Mouse (Mus musculus) Patski (cell line): Measurements from ENCODE around the gene Set. TPM values are rescaled to one million over a fixed set of nuclear protein-coding genes. Genes with fewer than 3 reads are reported as not detected.
A peak's percentile ranks its signal among the peaks of the same experiment; 100 is the strongest.

ENCODE experiments used
- ATAC-seq: fragments of 100-300 bp; one replicate; pipeline ENCODE4 v1.8.0; 2021
- CTCF ChIA-PET: fragments of 350-600 bp; sonication (Branson Sonifier 250); formaldehyde crosslinking; loops from one replicate; lab custom pipeline; 2022; ENCODE audit warnings: inconsistent platforms; lab: Charles Lee
- POLR2A ChIA-PET: fragments of 350-600 bp; sonication (Branson Sonifier 250); formaldehyde crosslinking; loops from one replicate; lab custom pipeline; 2022; ENCODE audit warnings: antibody characterized with exemption, inconsistent platforms; lab: Charles Lee
- DNase-seq: peaks from one replicate; pipeline ENCODE4 v3.0.0-alpha.2; 2011; ENCODE audit warnings: low read depth, low spot score
- H3K27me3 ChIP-seq: fragments of 371-371 bp; one replicate; pipeline ENCODE4 v1.5.1; 2021
- CTCF ChIP-seq: fragments of 100-300 bp; IDR thresholded peaks from one replicate; pipeline ENCODE4 v1.5.1; 2021
- in situ Hi-C: fragments of 300-500 bp; cut with MboI; formaldehyde crosslinking; loops from 3 replicates; pipeline ENCODE4 v1.11.1; 2018; ENCODE audit warnings: low pct_unique_long_range_greater_than_20kb, mixed read lengths
- polyA plus RNA-seq: library from polyadenylated mRNA; unstranded; gene quantifications from one replicate; pipeline ENCODE4 v1.2.3, GENCODE M21; 2021

Set gene
- polyA plus RNA-seq, 1 experiment from 2014 or later: 288 TPM

DNA sequence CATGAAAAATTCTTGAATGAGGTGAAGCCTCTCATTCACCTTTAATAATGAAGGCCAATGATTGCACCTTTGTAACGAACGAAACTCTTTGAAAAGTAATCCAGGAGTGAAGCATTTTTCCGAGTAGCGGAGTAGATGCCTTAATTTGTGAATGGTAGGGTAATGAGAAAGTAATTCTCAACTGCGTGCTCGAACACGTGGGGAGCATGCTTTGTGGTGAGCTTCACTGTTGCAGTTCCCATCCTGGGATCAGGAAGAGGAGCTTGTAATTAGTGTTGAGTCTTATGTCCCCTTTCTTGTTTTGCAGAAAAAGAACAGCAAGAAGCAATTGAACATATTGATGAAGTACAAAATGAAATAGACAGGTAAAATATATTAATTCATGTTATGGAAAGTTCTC, 10.8 kb downstream of the Set start:
- TF ChIP-seq CTCF: no peak
- CTCF ChIA-PET: interaction anchor here (1.3 kb wide), 1 partner anchor 26 kb away, joined by 3 read pairs; no protein-coding TSS in a partner anchor
- H3K27me3 ChIP-seq: no peaks in the 10 kb centered on the region
- no peak for DNase-seq
- ATAC-seq: no peak
- in situ Hi-C loops: no loop called here
- POLR2A ChIA-PET: interaction anchor here (1.0 kb wide), 1 partner anchor 9 kb away, joined by 4 read pairs; the partner anchor contains the start of gene Pkn3

DNA sequence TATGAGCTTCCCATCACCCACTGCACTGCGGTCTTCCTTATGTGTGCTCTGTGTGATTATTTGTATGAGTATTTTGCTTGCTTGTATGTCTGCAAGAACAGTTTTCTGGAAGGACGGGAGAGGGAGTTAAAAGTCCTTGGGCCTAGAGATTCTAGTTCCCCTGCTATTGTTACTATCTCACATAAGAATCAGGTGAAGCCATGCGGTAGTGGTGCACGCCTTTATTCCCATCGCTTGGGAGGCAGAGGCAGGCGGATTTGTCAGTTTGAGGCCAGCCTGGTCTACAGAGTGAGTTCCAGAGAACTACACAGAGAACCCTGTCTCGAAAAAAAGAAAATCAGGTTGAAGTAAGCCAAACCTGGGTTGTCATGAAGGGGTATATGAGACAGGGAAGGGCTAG, 15.7 kb downstream of the Set start:
- H3K27me3 ChIP-seq: no peaks in the 10 kb centered on the region
- CTCF ChIA-PET: interaction anchor here (1.2 kb wide), 1 partner anchor 89 kb away, joined by 6 read pairs; no protein-coding TSS in a partner anchor
- DNase-seq (no peak), ATAC-seq (no peak)
- POLR2A ChIA-PET: interaction anchor here (0.5 kb wide), 1 partner anchor 17 kb away, joined by 4 read pairs; no protein-coding TSS in a partner anchor
- in situ Hi-C loops: no loop called here
- no peak for TF ChIP-seq CTCF

GRCm38 (mm10) chr2:30073285-30073684, 16.1 kb downstream of the Set start:
- DNase-seq: no peak
- no peak for ATAC-seq
- ChIA-PET CTCF (interaction anchor here (1.2 kb wide), 1 partner anchor 89 kb away, joined by 6 read pairs; no protein-coding TSS in a partner anchor), POLR2A (interaction anchor here (0.5 kb wide), 1 partner anchor 17 kb away, joined by 4 read pairs; no protein-coding TSS in a partner anchor)
- in situ Hi-C loops: no loop called here
- no peaks in the 10 kb centered on the region for H3K27me3 ChIP-seq
- no peak for TF ChIP-seq CTCF

- ChIA-PET POLR2A (no interaction called here), CTCF (no interaction called here)
- no peak for ATAC-seq
- H3K27me3 ChIP-seq: no peaks in the 10 kb centered on the region
- no peak for TF ChIP-seq CTCF
- in situ Hi-C loops: no loop called here
- no peak for DNase-seq
These were observed 18.4 kb downstream of the Set start for GRCm38 (mm10) chr2:30075625-30076024.

DNA sequence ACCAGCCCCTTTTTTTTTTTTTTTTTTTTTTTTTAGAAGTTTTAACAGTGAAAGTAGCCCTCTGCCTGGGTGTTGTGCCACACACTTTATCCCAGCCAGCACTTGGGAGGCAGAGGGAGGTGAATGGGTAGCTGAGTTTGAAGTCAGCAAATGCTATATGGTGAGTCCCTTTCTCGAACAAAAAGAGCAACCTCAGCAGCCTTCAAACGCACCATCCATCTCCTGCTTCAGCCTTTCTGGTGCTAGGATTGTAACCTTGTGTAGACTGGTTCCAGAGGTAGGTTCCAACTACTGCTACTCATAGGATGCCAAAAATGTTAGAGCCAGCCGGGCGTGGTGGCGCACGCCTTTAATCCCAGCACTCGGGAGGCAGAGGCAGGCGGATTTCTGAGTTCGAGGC, 19.3 kb downstream of the Set start:
- no peak for DNase-seq
- TF ChIP-seq CTCF: no peak
- no peaks in the 10 kb centered on the region for H3K27me3 ChIP-seq
- ATAC-seq: no peak
- POLR2A ChIA-PET: no interaction called here
- in situ Hi-C loops: no loop called here
- CTCF ChIA-PET: interaction anchor here (1.2 kb wide), 1 partner anchor 11 kb away, joined by 5 read pairs; no protein-coding TSS in a partner anchor

GRCm38 (mm10) chr2:30076959-30077358, 19.8 kb downstream of the Set start:
- POLR2A ChIA-PET: interaction anchor here (0.9 kb wide), 1 partner anchor 9 kb away, joined by 4 read pairs; no protein-coding TSS in a partner anchor

GRCm38 (mm10) chr2:30077502-30078348, 20.5 kb downstream of the Set start, which contains the start of gene Pkn3:
Gene Pkn3 (plus strand): TSS chr2:30077684.
- no peak for TF ChIP-seq CTCF
- ATAC-seq: peak; percentile 57
- no peak for DNase-seq
- POLR2A ChIA-PET: interaction anchor here (0.9 kb wide), 1 partner anchor 10 kb away, joined by 4 read pairs; no protein-coding TSS in a partner anchor
- in situ Hi-C loops: no loop called here
- H3K27me3 ChIP-seq: no peaks in the 10 kb centered on the region
- CTCF ChIA-PET: interaction anchor here (0.8 to 1.2 kb wide), 3 partner anchors 10 to 17 kb away, joined by 3 to 5 read pairs (median 3); no protein-coding TSS in a partner anchor

More at GRCm38 (mm10) chr2:30076959-30077358, 19.8 kb downstream of the Set start:
- no peak for TF ChIP-seq CTCF
- no peaks in the 10 kb centered on the region for H3K27me3 ChIP-seq
- no peak for DNase-seq
- ATAC-seq: no peak
- in situ Hi-C loops: no loop called here
- CTCF ChIA-PET: interaction anchor here (0.8 to 1.2 kb wide), 3 partner anchors 10 to 17 kb away, joined by 3 to 5 read pairs (median 3); no protein-coding TSS in a partner anchor

DNA sequence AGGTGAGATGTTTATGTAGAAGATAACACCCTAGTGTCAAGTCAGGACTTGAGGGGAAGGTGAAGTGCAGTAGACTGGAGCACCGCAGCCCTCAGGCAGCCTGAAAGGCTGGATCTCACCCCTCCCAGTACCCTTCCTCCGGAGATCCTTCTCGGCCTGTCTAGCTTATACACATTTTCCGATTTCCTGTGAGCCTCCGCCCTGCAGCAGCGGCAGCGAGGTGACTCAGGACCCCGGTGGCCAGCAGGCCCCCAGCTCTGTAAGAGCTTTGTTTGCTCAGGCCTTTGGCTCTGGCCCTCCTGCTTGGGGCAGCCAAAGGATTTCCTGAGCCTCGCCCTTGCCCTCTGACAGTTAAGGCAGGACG, 21.2 kb downstream of the Set start:
- POLR2A ChIA-PET: no interaction called here
- CTCF ChIA-PET: interaction anchor here (1.0 kb wide), 1 partner anchor 14 kb away, joined by 3 read pairs; no protein-coding TSS in a partner anchor
- in situ Hi-C loops: no loop called here
- H3K27me3 ChIP-seq: no peaks in the 10 kb centered on the region
- ATAC-seq: no peak
- no peak for DNase-seq
- TF ChIP-seq CTCF: no peak

GRCm38 (mm10) chr2:30078760-30079159, 21.6 kb downstream of the Set start:
- TF ChIP-seq CTCF: no peak
- CTCF ChIA-PET: interaction anchor here (1.0 kb wide), 1 partner anchor 14 kb away, joined by 3 read pairs; no protein-coding TSS in a partner anchor

DNA sequence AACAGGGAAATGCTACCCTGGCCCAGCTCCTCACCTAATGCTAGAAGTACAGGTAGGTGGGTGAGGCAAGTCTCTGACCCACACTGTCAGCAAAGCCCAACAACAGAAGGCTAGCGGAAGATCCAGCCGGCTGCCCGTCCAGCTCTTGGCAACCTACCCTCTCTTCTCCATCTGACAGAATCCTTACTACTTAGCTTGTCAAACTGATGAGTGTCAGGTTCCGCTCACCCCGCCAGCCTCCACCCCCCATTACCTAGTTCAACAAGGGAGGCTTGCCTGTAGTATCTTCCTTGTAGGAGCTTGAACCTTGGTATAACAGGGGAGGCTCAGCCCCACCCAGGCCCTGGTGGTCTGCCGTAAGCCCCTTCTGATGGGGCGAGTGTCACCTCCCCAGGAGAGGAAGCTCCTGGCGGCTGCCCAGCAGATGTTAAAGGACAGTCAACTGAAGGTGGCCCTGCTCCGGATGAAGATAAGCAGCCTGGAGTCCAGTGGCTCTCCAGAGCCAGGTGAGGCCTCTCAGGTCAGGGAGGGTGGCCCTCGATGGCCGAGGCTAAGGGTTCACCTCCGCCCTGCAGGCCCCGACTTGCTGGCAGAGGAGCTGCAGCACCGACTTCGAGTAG, 23.1 kb downstream of the Set start:
- DNase-seq (no peak), ATAC-seq (no peak)
- H3K27me3 ChIP-seq: no peaks in the 10 kb centered on the region
- no peak for TF ChIP-seq CTCF
- ChIA-PET POLR2A (interaction anchor here (0.9 kb wide), 1 partner anchor 12 kb away, joined by 3 read pairs; no protein-coding TSS in a partner anchor), CTCF (interaction anchor here (1.3 kb wide), 1 partner anchor 9 kb away, joined by 3 read pairs; no protein-coding TSS in a partner anchor)
- in situ Hi-C loops: no loop called here

More at GRCm38 (mm10) chr2:30078760-30079159, 21.6 kb downstream of the Set start:
- no peaks in the 10 kb centered on the region for H3K27me3 ChIP-seq
- in situ Hi-C loops: no loop called here
- POLR2A ChIA-PET: no interaction called here
- no peak for DNase-seq
- no peak for ATAC-seq
